Mouse (Mus musculus) lung, adult 18-20 months (tissue): ENCODE data around the gene Lig1.

ENCODE experiments used
- DNase-seq, 2 experiments: peaks; one replicate each; pipeline ENCODE4 v3.0.0; 2022; ENCODE audit warnings: mixed read lengths in 2 of 2

Lig1 gene

GRCm38 (mm10) chr7:13310493-13311199 is 33.6 kb downstream of the Lig1 start:
- DNase-seq: no peak

- DNase-seq: no peak
Observed at GRCm38 (mm10) chr7:13311401-13311800, 34.3 kb downstream of the Lig1 start.

GRCm38 (mm10) chr7:13314095-13314597 is 37.1 kb downstream of the Lig1 start:
- no peak for DNase-seq

GRCm38 (mm10) chr7:13321424-13321823 is 44.3 kb downstream of the Lig1 start:
- no peak for DNase-seq

- no peak for DNase-seq
Observed at GRCm38 (mm10) chr7:13324316-13324715, 47.2 kb downstream of the Lig1 start, which contains the start of gene Pla2g4c. Gene Pla2g4c (plus strand): TSS chr7:13324655.

- no peak for DNase-seq
Observed at GRCm38 (mm10) chr7:13330575-13330974, 53.5 kb downstream of the Lig1 start.

- DNase-seq: no peak
Observed at GRCm38 (mm10) chr7:13355943-13356342, 78.9 kb downstream of the Lig1 start.
